Mouse (Mus musculus) heart, embryonic 13.5 days (tissue): Measurements from ENCODE around the gene Tlr7. TPM values are rescaled to one million over a fixed set of nuclear protein-coding genes. Genes with fewer than 3 reads are reported as not detected.
"Not testable (repeated sequence)": the region's sequence is repeated elsewhere in the genome, so short reads cannot be mapped to it uniquely, and the experiment has no call there.

Experiments
- ATAC-seq: fragments of 200-750 bp; cut with Nextera tagmentation; 2 replicates; pipeline ENCODE4 v1.8.0; 2017; ENCODE audit warnings: moderate TSS enrichment; ENCODE audit not compliant: insufficient number of reproducible peaks, low FRiP score, low TSS enrichment; ENCODE audit errors: extremely low read depth
- H3K27ac ChIP-seq: fragments of 300-500 bp; sonication (generic); replicated peaks from 2 replicates; pipeline ENCODE4 v1.5.1; 2015; ENCODE audit warnings: moderate library complexity, mild to moderate bottlenecking, inconsistent platforms
- H3K27me3 ChIP-seq: fragments of 300-500 bp; sonication (generic); replicated peaks from 2 replicates; pipeline ENCODE4 v1.6.1; 2015; ENCODE audit warnings: mild to moderate bottlenecking, inconsistent platforms
- H3K36me3 ChIP-seq: fragments of 300-500 bp; sonication (generic); 2 replicates; pipeline ENCODE4 v1.6.1; 2015; ENCODE audit warnings: mild to moderate bottlenecking, inconsistent platforms
- H3K4me1 ChIP-seq: fragments of 300-500 bp; sonication (generic); 2 replicates; pipeline ENCODE4 v1.6.1; 2015; ENCODE audit warnings: inconsistent platforms
- H3K4me2 ChIP-seq: fragments of 300-500 bp; sonication (generic); 2 replicates; pipeline ENCODE4 v1.6.1; 2015; ENCODE audit warnings: inconsistent platforms, mild to moderate bottlenecking, moderate library complexity
- H3K4me3 ChIP-seq: fragments of 300-500 bp; sonication (generic); 2 replicates; pipeline ENCODE4 v1.5.1; 2015; ENCODE audit warnings: moderate library complexity, mild to moderate bottlenecking, inconsistent platforms
- H3K9ac ChIP-seq: fragments of 300-500 bp; sonication (generic); 2 replicates; pipeline ENCODE4 v1.6.1; 2015; ENCODE audit warnings: inconsistent platforms, mild to moderate bottlenecking, moderate library complexity
- H3K9me3 ChIP-seq: fragments of 300-500 bp; sonication (generic); 2 replicates; pipeline ENCODE4 v1.6.1; 2016; ENCODE audit warnings: inconsistent platforms
- WGBS: fragments of 180-500 bp; shearing (Covaris S2); methylation state at CpG from one replicate; pipeline ENCODE4 v1.1.7; 2015; ENCODE audit warnings: mixed read lengths; 5-methylcytosine and 5-hydroxymethylcytosine counted together
- polyA plus RNA-seq: library from polyadenylated mRNA; unstranded; fragments of >200 nt; fragmentation: Nextera tagmentation; extraction: Ambion mirVana; gene quantifications from 2 replicates; pipeline ENCODE4 v1.2.1, GENCODE M21; 2015

Tlr7 gene
- polyA plus RNA-seq = 0.19 and 0.71 TPM in 2 replicates

DNA sequence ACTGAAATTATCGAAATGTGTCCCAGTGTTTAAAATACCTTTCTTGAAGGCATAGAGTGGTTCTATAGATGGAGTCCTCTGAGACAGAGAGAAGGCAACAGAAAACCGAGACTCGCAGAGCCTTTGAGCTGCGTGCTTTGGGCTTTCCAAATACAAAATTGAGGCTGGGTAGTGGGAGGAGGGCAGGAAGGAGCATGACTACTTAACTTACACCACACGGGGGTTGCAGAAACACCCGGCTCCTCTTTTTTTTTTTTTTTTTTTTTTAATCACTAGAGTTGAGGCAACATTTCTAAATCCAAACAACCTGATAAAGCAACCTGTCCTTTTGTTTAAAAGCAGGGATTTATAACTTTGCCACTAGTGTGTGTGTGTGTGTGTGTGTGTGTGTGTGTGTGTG, at the start of gene Tlr7:
Gene Tlr7, minus strand, starts transcription at position 160 of the 400 bp plus-strand sequence.
- H3K36me3 ChIP-seq = no peaks in the 10 kb centered on the region
- no peaks in the 10 kb centered on the region for H3K9me3 ChIP-seq
- 67% methylated on average over 6 of the region's 6 CpGs for WGBS
- H3K27ac ChIP-seq = no peak within 1 kb of the TSS
- H3K4me2 ChIP-seq = no peak within 1 kb of the TSS
- H3K4me3 ChIP-seq = no peak within 1 kb of the TSS
- no peak within 1 kb of the TSS for H3K9ac ChIP-seq
- H3K27me3 ChIP-seq = no peaks in the 10 kb centered on the region
- no peaks in the 10 kb centered on the region for H3K4me1 ChIP-seq
- no peak for ATAC-seq

DNA sequence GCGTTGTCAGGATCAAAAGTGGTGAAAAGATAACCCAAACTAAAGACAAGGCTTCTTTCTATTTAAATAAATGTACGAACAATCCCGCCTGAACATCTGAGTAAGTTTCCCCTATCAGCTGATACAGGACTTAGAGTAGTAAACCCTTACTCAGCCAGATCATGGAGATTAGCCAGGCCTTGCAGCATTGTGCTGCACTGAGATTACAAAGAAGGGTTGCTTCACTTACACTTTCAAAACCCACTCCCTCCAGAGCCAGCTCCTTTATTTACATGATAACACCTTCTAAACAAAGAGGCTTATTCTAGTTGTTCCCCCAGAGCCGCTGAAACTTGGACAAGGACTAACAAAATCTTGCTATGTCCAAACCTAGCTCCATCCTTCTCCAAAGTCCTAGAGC, 49.7 kb upstream of the Tlr7 start:
- Histone ChIP-seq H3K9ac (no peak overlapping the region), H3K9me3 (no peaks in the 10 kb centered on the region), H3K27ac (no peak overlapping the region), H3K36me3 (no peaks in the 10 kb centered on the region), H3K4me3 (no peak overlapping the region), H3K4me2 (peak overlapping the region; percentile 75), H3K4me1 (no peaks in the 10 kb centered on the region), H3K27me3 (0 out of 2 replicates have a peak, but pooled peaks cover 2% of the 10 kb centered on the region)
- 50% methylated on average over 4 of the region's 4 CpGs for WGBS
- no peak for ATAC-seq

DNA sequence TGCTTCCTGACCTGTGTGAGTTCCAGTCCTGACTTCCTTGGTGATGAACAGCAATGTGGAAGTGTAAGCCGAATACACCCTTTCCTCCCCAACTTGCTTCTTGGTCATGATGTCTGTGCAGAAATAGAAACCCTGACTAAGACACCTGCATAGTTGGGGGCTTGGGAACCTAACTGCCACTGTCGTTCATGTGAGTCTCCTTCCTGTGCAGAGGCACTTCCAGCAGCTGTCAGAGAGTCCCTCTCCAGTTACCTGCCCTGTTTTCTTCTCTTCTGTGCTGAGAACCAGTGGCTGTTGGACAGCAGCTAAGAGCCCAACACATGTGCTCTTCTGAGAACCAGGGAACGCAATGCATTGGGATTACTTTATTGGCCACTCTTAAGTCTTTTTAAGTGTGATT, 30.9 kb upstream of the Tlr7 start:
- not testable (repeated sequence) for H3K9me3 ChIP-seq, H3K4me1 ChIP-seq, ATAC-seq, H3K4me3 ChIP-seq, H3K27ac ChIP-seq, H3K9ac ChIP-seq, H3K4me2 ChIP-seq, H3K27me3 ChIP-seq
- WGBS = 83% methylated on average over 3 of the region's 3 CpGs
- peaks cover 34% of the 10 kb centered on the region for H3K36me3 ChIP-seq

DNA sequence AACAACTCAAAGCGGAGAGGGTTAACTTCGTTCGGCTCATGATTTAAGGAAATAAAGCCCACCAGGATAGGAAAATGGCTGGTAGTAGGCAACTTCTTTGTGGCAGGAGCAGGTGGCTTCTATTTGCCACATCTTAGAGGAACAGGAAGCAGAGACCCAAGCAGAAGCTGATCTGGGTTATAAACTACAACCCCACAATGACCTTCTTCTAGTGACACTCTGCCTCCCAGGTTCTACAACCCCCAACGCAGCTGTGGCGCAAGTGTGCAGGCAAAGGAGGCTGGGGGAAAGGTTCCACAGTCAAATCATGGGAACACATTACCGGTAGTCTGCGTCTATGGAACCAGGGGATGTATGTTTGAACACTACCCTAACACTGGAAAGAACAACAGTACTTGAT, 29.3 kb upstream of the Tlr7 start:
- ATAC-seq = no peak

DNA sequence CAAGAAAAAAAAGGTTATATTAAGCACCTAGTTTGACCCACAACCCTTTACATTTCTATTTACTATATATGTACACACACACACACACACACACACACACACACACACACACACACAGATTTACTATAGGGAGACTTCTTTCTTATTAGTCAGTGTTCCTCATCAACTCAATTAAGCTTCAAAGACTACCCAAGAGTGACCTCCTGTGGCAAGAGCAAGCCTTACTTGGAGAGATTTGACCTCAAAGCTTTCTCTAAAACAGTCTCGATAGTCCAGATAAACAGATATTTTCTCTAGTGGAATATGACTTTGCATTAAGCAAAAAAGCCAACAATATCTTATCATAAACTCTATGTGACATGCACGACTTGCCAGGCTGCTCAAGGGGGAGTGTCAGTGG, 27.1 kb upstream of the Tlr7 start:
- Histone ChIP-seq H3K36me3 (peaks cover 24% of the 10 kb centered on the region), H3K27ac (no peak overlapping the region), H3K9ac (no peak overlapping the region), H3K4me2 (no peak overlapping the region), H3K9me3 (no peaks in the 10 kb centered on the region), H3K4me3 (no peak overlapping the region), H3K27me3 (no peaks in the 10 kb centered on the region), H3K4me1 (no peaks in the 10 kb centered on the region)
- no peak for ATAC-seq
- WGBS = 48% methylated on average over 2 of the region's 2 CpGs

More for the DNA sequence above, 29.3 kb upstream of the Tlr7 start:
- Histone ChIP-seq H3K36me3 (peaks cover 34% of the 10 kb centered on the region), H3K9ac (no peak overlapping the region), H3K4me2 (no peak overlapping the region), H3K9me3 (no peaks in the 10 kb centered on the region), H3K4me1 (no peaks in the 10 kb centered on the region), H3K27me3 (no peaks in the 10 kb centered on the region), H3K4me3 (no peak overlapping the region), H3K27ac (no peak overlapping the region)
- WGBS = 84% methylated on average over 7 of the region's 7 CpGs

DNA sequence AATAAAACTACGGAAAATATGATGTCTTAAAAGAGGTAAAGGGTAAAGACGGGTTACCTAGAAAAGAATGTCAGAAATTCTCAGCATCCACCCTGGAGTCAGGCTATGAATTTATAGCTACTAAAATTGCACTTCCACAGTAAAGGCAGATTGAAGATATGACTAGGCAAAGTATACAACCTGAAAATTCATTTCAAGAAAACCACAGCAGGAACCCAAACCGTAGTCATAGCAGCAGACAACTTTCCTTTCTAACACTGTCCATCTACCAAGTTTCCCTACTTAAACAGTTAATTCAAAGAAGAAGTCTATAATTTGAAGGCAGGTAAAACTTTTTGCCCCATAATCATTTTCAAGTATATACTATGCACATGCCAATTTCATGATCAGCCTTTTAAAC, 25.6 kb upstream of the Tlr7 start:
- Histone ChIP-seq H3K4me3 (no peak overlapping the region), H3K9me3 (no peaks in the 10 kb centered on the region), H3K27ac (no peak overlapping the region), H3K27me3 (no peaks in the 10 kb centered on the region), H3K4me1 (no peaks in the 10 kb centered on the region), H3K36me3 (peaks cover 16% of the 10 kb centered on the region), H3K9ac (no peak overlapping the region), H3K4me2 (no peak overlapping the region)
- no peak for ATAC-seq
- 78% methylated on average over 3 of the region's 3 CpGs for WGBS

DNA sequence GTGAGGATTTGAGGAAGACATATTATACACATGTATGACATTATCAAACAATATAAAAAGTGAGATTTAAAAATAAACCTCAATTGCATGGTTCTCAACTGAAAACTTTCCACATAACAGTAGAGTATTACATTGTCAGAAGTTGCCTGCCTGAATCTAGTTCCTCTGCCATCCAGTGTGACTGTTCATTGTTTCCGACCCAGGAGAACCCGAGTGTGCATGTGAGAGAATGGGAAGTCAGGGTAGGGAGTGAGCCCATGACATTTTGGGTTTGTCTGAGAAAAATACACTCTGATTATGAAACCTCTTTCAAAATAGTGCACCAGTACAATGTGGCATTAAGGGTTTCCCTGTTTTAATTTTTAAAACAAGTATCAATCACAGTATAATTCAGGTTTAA, 23.3 kb upstream of the Tlr7 start:
- ATAC-seq = no peak
- Histone ChIP-seq H3K27ac (no peak overlapping the region), H3K9me3 (no peaks in the 10 kb centered on the region), H3K4me3 (no peak overlapping the region), H3K9ac (no peak overlapping the region), H3K4me2 (no peak overlapping the region), H3K4me1 (no peaks in the 10 kb centered on the region), H3K27me3 (no peaks in the 10 kb centered on the region), H3K36me3 (peaks cover 16% of the 10 kb centered on the region)
- 81% methylated on average over 2 of the region's 2 CpGs for WGBS

DNA sequence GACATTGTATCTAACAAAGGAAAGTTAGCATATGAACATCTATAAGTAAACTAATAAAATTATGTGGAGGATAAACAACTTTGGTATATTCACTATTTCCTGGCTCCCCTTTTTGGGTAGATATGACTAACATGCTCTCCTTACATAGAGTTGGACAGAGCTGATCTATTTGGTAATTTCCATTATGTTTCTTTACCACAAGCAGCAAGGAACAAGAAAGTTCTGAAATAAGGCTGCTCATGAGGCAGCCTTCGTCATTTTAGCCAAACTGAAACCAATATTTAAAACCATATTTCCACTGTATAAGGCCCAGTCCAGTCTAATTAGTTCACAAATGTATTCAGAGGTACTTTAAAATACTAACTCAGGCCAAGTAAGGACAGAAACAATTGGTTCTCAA, 16.1 kb upstream of the Tlr7 start:
- Histone ChIP-seq H3K4me1 (no peaks in the 10 kb centered on the region), H3K4me2 (no peak overlapping the region), H3K4me3 (no peak overlapping the region), H3K36me3 (peaks cover 12% of the 10 kb centered on the region), H3K27ac (no peak overlapping the region), H3K9me3 (no peaks in the 10 kb centered on the region), H3K9ac (no peak overlapping the region), H3K27me3 (no peaks in the 10 kb centered on the region)
- ATAC-seq = no peak
- 77% methylated on average over 1 of the region's 1 CpGs for WGBS

DNA sequence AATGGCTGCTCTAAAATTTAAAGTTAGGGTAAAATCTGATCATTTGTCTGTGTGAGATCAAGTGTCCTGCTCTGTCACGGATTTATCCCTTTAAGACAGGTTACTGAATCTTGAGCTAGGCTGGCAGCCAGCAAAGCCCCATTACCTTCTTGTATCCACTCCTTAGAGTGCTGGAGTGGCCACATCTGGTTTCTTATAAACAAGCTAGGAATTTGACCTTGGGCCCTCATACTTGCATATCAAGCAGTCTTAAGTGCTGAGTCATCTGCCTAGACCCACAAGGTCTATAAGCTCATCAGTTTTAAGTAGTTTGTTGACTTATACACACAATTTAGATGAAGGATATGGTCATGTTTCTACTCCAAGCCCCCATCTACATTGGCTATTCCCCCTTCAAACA, 14.0 kb upstream of the Tlr7 start:
- 0 out of 2 replicates have a peak, but pooled peaks cover 3% of the 10 kb centered on the region for H3K36me3 ChIP-seq
- H3K9me3 ChIP-seq = no peaks in the 10 kb centered on the region
- no peak for ATAC-seq
- 61% methylated on average over 1 of the region's 1 CpGs for WGBS
- no peak overlapping the region for H3K27ac ChIP-seq
- no peak overlapping the region for H3K9ac ChIP-seq
- no peak overlapping the region for H3K4me3 ChIP-seq
- H3K4me1 ChIP-seq = no peaks in the 10 kb centered on the region
- H3K4me2 ChIP-seq = no peak overlapping the region
- no peaks in the 10 kb centered on the region for H3K27me3 ChIP-seq

DNA sequence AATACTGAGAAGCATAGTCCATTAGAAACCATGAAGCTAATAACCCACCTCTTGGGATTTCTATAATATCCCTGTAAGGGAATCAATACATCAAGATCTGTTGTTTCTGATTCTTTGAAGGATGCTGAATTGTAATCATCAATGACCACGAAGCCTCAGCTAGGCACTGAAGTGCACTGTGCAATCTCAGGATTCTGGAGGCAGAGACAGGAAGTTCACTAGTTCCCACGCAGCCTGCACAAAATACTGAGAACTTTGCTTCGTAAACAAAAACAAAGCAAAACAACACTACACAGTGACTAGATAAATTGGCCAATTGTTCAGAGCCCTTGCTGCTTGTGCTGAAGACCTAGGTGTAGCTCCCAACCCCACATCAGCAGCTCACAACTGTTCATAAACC, 11.5 kb upstream of the Tlr7 start:
- Histone ChIP-seq H3K4me2 (no peak overlapping the region), H3K4me1 (no peaks in the 10 kb centered on the region), H3K36me3 (no peaks in the 10 kb centered on the region), H3K27me3 (no peaks in the 10 kb centered on the region), H3K9me3 (no peaks in the 10 kb centered on the region), H3K4me3 (no peak overlapping the region), H3K9ac (no peak overlapping the region), H3K27ac (no peak overlapping the region)
- ATAC-seq = no peak
- 64% methylated on average over 3 of the region's 3 CpGs for WGBS

DNA sequence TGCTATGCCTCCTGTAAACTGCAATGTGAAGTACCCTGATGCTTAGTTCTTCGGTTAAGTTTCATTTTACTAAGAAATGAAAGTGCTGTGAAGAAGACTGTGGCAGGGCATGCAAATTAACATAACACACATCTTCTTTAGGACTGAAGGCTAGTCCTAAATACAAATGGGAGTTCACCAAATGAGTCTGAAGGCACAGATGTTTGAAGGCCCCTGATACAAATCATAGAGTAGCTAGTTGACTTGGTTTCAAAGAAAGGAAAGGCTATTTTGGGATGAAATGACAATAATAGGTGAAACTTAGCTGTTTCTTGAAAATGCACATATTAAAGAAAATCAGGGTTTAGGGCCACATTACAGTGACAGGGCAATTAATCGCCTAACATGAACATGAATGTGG, 9.8 kb upstream of the Tlr7 start:
- H3K27ac ChIP-seq = no peak overlapping the region
- 79% methylated on average over 2 of the region's 2 CpGs for WGBS
- ATAC-seq = no peak
- H3K36me3 ChIP-seq = no peaks in the 10 kb centered on the region
- H3K4me1 ChIP-seq = no peaks in the 10 kb centered on the region
- H3K4me3 ChIP-seq = no peak overlapping the region
- no peaks in the 10 kb centered on the region for H3K27me3 ChIP-seq
- no peak overlapping the region for H3K4me2 ChIP-seq
- no peaks in the 10 kb centered on the region for H3K9me3 ChIP-seq
- no peak overlapping the region for H3K9ac ChIP-seq

DNA sequence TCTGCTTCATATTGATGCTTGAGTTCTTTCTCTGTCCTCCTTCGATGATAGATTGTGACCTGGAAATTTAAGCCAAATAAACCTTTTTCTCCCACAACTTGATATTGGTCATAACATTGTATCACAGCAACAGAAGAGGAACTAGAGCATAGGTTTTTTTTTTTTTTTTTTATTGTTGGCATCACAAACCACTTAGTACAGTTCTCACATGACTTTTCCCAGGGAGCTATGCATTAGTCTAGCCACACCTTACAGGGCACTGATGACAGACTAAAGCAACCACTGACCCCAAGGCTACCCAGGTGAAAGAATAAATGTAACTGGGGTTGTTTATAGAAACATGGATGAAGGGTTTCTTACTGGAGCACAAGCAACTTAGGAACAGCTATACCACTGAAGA, 7.6 kb upstream of the Tlr7 start:
- WGBS = 77% methylated on average over 1 of the region's 1 CpGs
- Histone ChIP-seq H3K4me1 (no peaks in the 10 kb centered on the region), H3K36me3 (no peaks in the 10 kb centered on the region), H3K9ac (no peak overlapping the region), H3K9me3 (no peaks in the 10 kb centered on the region), H3K27ac (no peak overlapping the region), H3K4me3 (no peak overlapping the region), H3K27me3 (no peaks in the 10 kb centered on the region), H3K4me2 (no peak overlapping the region)
- no peak for ATAC-seq
